Mouse (Mus musculus) midbrain, postnatal 0 days (tissue): ENCODE data around the gene Reg4. TPM values are rescaled to one million over a fixed set of nuclear protein-coding genes. Genes with fewer than 3 reads are reported as not detected.

ENCODE experiments used
- ATAC-seq: fragments of 200-750 bp; cut with Nextera tagmentation; 2 replicates; pipeline ENCODE4 v1.8.0; 2017; ENCODE audit warnings: moderate number of reproducible peaks, mild to moderate bottlenecking, moderate TSS enrichment, moderate library complexity; ENCODE audit not compliant: low FRiP score
- DNase-seq: peaks from one replicate; pipeline ENCODE4 v3.0.0-alpha.2; 2015; ENCODE audit warnings: low spot score
- H3K27ac ChIP-seq: fragments of 300-500 bp; sonication (generic); 2 replicates; pipeline ENCODE4 v1.5.1; 2014; ENCODE audit warnings: low read depth, mild to moderate bottlenecking, low read length, mixed read lengths
- H3K27me3 ChIP-seq: fragments of 300-500 bp; sonication (generic); 2 replicates; pipeline ENCODE4 v1.6.1; 2014; ENCODE audit warnings: low read length, control low read depth, mixed read lengths; ENCODE audit not compliant: insufficient read depth
- H3K36me3 ChIP-seq: fragments of 300-500 bp; sonication (generic); 2 replicates; pipeline ENCODE4 v1.6.1; 2014; ENCODE audit warnings: low read length, control low read depth, mixed read lengths; ENCODE audit not compliant: insufficient read depth
- H3K4me1 ChIP-seq: fragments of 300-500 bp; sonication (generic); 2 replicates; pipeline ENCODE4 v1.6.1; 2014; ENCODE audit warnings: mild to moderate bottlenecking, control low read depth, antibody characterized with exemption, low read length, mixed read lengths; ENCODE audit not compliant: insufficient read depth
- H3K4me2 ChIP-seq: fragments of 300-500 bp; sonication (generic); 2 replicates; pipeline ENCODE4 v1.6.1; 2014; ENCODE audit warnings: low read depth, mild to moderate bottlenecking, low read length, mixed read lengths; ENCODE audit not compliant: poor library complexity, severe bottlenecking
- H3K4me3 ChIP-seq: fragments of 300-500 bp; sonication (generic); 2 replicates; pipeline ENCODE4 v1.5.1; 2014; ENCODE audit warnings: low read depth, mild to moderate bottlenecking, low read length, moderate library complexity
- H3K9ac ChIP-seq: fragments of 300-500 bp; sonication (generic); replicated peaks from 2 replicates; pipeline ENCODE4 v1.6.1; 2014; ENCODE audit warnings: mild to moderate bottlenecking, low read length, moderate library complexity, mixed read lengths; ENCODE audit not compliant: poor library complexity, severe bottlenecking
- H3K9me3 ChIP-seq: fragments of 300-500 bp; sonication (generic); 2 replicates; pipeline ENCODE4 v1.6.1; 2016; ENCODE audit warnings: low read length, control low read depth
- CTCF ChIP-seq: IDR thresholded peaks from 2 replicates; pipeline ENCODE4 v1.5.1; 2016; ENCODE audit warnings: antibody characterized with exemption, mild to moderate bottlenecking
- WGBS: fragments of 180-500 bp; shearing (Covaris S2); extraction: QIAGEN DNeasy Blood & Tissue Kit; methylation state at CpG from one replicate; pipeline ENCODE4 v1.1.7; 2014; 5-methylcytosine and 5-hydroxymethylcytosine counted together
- polyA plus RNA-seq: library from polyadenylated mRNA; unstranded; fragments of >200 nt; fragmentation: Nextera tagmentation; extraction: Ambion mirVana; gene quantifications from 2 replicates; pipeline ENCODE4 v1.2.1, GENCODE M21; 2015
- total RNA-seq: library from RNA; depleted of rRNA; stranded (reverse); fragments of >200 nt; gene quantifications from 2 replicates; pipeline ENCODE4 v1.2.3, GENCODE M21; 2014

The Reg4 gene
- total and polyA plus RNA-seq, 2 experiments from 2014 or later, result not detected

GRCm38 (mm10) chr3:98216296-98216695, 5.7 kb upstream of the Reg4 start:
- WGBS, result 68% methylated on average over 3 of the region's 3 CpGs
- Histone ChIP-seq H3K9ac (no peak overlapping the region), H3K9me3 (no peaks in the 10 kb centered on the region), H3K36me3 (no peaks in the 10 kb centered on the region), H3K4me1 (no peaks in the 10 kb centered on the region), H3K27ac (no peak overlapping the region), H3K4me3 (no peak overlapping the region), H3K4me2 (no peak overlapping the region), H3K27me3 (no peaks in the 10 kb centered on the region)
- TF ChIP-seq CTCF, result no peak
- ATAC-seq, result no peak
- DNase-seq, result no peak

GRCm38 (mm10) chr3:98223263-98223662, 1.3 kb downstream of the Reg4 start:
- no peaks in the 10 kb centered on the region for H3K36me3 ChIP-seq
- DNase-seq, result no peak
- no peak overlapping the region for H3K4me3 ChIP-seq
- no peak overlapping the region for H3K9ac ChIP-seq
- H3K9me3 ChIP-seq, result no peaks in the 10 kb centered on the region
- H3K27ac ChIP-seq, result no peak overlapping the region
- ATAC-seq, result no peak
- WGBS, result 88% methylated on average over 3 of the region's 3 CpGs
- H3K4me2 ChIP-seq, result no peak overlapping the region
- no peak for TF ChIP-seq CTCF
- no peaks in the 10 kb centered on the region for H3K27me3 ChIP-seq
- H3K4me1 ChIP-seq, result no peaks in the 10 kb centered on the region

- 7% methylated on average over 9 of the region's 9 CpGs for WGBS
- peak; percentile 79; the same call in 1 of the 2 replicates for ATAC-seq
- no peak overlapping the region for H3K27ac ChIP-seq
- H3K4me1 ChIP-seq, result no peaks in the 10 kb centered on the region
- no peak overlapping the region for H3K4me3 ChIP-seq
- no peaks in the 10 kb centered on the region for H3K9me3 ChIP-seq
- no peak overlapping the region for H3K4me2 ChIP-seq
- DNase-seq, result peak; percentile 84
- no peaks in the 10 kb centered on the region for H3K27me3 ChIP-seq
- H3K9ac ChIP-seq, result no peak overlapping the region
- TF ChIP-seq CTCF, result peak; percentile 83
- H3K36me3 ChIP-seq, result no peaks in the 10 kb centered on the region
Measured at GRCm38 (mm10) chr3:98223783-98224580, 2.0 kb downstream of the Reg4 start.

GRCm38 (mm10) chr3:98224975-98225374, 3.0 kb downstream of the Reg4 start:
- no peak for ATAC-seq
- no peaks in the 10 kb centered on the region for H3K9me3 ChIP-seq
- no peak overlapping the region for H3K9ac ChIP-seq
- H3K27ac ChIP-seq, result no peak overlapping the region
- 91% methylated on average over 7 of the region's 7 CpGs for WGBS
- H3K4me3 ChIP-seq, result no peak overlapping the region
- no peak overlapping the region for H3K4me2 ChIP-seq
- H3K27me3 ChIP-seq, result no peaks in the 10 kb centered on the region
- no peaks in the 10 kb centered on the region for H3K4me1 ChIP-seq
- no peak for TF ChIP-seq CTCF
- no peak for DNase-seq
- H3K36me3 ChIP-seq, result no peaks in the 10 kb centered on the region

GRCm38 (mm10) chr3:98225746-98226145, 3.8 kb downstream of the Reg4 start:
- no peaks in the 10 kb centered on the region for H3K27me3 ChIP-seq
- no peak for DNase-seq
- no peaks in the 10 kb centered on the region for H3K4me1 ChIP-seq
- H3K27ac ChIP-seq, result no peak overlapping the region
- no peaks in the 10 kb centered on the region for H3K9me3 ChIP-seq
- no peak overlapping the region for H3K4me3 ChIP-seq
- TF ChIP-seq CTCF, result no peak
- ATAC-seq, result no peak
- 49% methylated on average over 2 of the region's 2 CpGs for whole genome bisulfite sequencing
- no peaks in the 10 kb centered on the region for H3K36me3 ChIP-seq
- no peak overlapping the region for H3K4me2 ChIP-seq
- H3K9ac ChIP-seq, result no peak overlapping the region

- peak; percentile 93 for TF ChIP-seq CTCF
- 39% methylated on average over 19 of the region's 19 CpGs for WGBS
Measured at GRCm38 (mm10) chr3:98226988-98227610, 5.1 kb downstream of the Reg4 start.

More at GRCm38 (mm10) chr3:98226988-98227610, 5.1 kb downstream of the Reg4 start:
- Histone ChIP-seq H3K4me3 (no peak overlapping the region), H3K27me3 (no peaks in the 10 kb centered on the region), H3K4me1 (no peaks in the 10 kb centered on the region), H3K4me2 (no peak overlapping the region), H3K9ac (no peak overlapping the region), H3K27ac (no peak overlapping the region), H3K36me3 (no peaks in the 10 kb centered on the region), H3K9me3 (no peaks in the 10 kb centered on the region)
- ATAC-seq, result peak; percentile 61
- peak; percentile 70 for DNase-seq
